Mouse (Mus musculus) G1E (cell line): ENCODE measurements around the gene Slc22a19.

Experiments used
- CTCF ChIP-seq: IDR thresholded peaks from 2 replicates; pipeline ENCODE4 v1.5.1; 2012; ENCODE audit warnings: low read depth, low read length, inconsistent platforms, mixed read lengths
- GATA1 ChIP-seq: IDR thresholded peaks from 2 replicates; pipeline ENCODE4 v1.6.1; 2012; ENCODE audit warnings: borderline replicate concordance, low read length, inconsistent platforms, mixed read lengths

GRCm38 (mm10) chr19:7648913-7649666 is 62.0 kb downstream of the Slc22a19 start:
- TF ChIP-seq GATA1 (no peak), CTCF (no peak)
